Mouse (Mus musculus): Measurements from ENCODE around the gene Wscd2. TPM values are rescaled to one million over a fixed set of nuclear protein-coding genes. Genes with fewer than 3 reads are reported as not detected.

Gene Wscd2
- polyA plus RNA-seq, 1 experiment = 13.6 TPM

DNA sequence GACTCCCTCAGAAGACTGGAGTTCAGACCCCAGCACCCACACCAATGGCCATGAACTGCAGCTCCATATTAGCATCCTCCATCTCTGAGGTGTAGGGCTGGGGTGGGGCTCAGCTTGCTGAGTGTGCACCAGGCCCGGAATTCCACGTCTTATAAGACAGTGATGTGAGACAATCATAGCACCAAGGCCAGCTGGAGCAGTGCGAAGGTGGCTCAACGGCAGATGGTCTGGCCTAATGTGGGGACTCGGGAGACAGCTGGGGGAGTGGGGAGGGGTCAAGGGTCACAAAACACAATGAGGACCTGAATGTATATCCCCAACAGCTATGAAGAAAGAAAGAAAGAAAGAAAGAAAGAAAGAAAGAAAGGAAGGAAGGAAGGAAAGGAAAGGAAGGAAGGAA, 9.7 kb upstream of the Wscd2 start:
- Histone ChIP-seq H3K27me3 (ENCODE audit: control insufficient read depth, insufficient read depth, low read length) (no peaks in the 10 kb centered on the region), H3K4me3 (ENCODE audit: control insufficient read depth, low read depth, low read length) (no peak overlapping the region), H3K36me3 (ENCODE audit: control insufficient read depth, insufficient read depth, low read length) (no peaks in the 10 kb centered on the region), H3K27ac (ENCODE audit: control insufficient read depth, insufficient read depth, low read depth, low read length) (no peak overlapping the region), H3K4me1 (ENCODE audit: control insufficient read depth, insufficient read depth, low read length) (no peaks in the 10 kb centered on the region)
- no peak for TF ChIP-seq POLR2A (IDR thresholded peaks at IDR 0.05; ENCODE audit: control insufficient read depth, low read depth, low read length)
- no peak for TF ChIP-seq CTCF (IDR thresholded peaks at IDR 0.05; ENCODE audit: control insufficient read depth, insufficient read depth, insufficient replicate concordance, low read depth, low read length)

DNA sequence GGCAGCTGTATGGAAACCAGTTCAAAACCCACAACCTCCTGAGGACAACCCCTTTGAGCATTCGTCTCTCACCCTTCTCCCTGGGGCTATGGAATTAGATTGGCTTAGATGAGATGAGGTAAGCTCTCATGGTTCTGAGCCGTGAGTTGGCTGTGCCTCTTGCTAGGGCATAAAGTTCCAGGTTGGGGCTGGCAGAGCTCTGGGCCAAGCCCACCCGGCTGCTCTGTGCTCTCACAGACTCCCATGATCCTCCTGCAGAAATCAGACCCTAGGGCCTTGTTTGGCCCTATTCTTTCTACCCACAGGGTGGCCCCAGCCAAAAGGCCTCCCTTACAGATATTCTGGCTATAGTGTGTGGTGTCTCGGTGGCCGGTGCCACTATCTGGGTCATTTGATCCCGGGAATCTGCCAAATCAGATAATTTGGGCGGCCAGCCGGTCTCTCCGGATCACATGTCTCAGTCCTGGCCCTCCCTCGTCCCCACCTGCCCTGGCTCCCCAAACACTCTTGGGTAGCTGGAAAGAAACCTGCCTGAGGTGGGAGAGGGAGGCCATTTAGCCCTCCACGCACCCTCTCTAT, 4.5 kb upstream of the Wscd2 start:
- Histone ChIP-seq H3K27me3 (ENCODE audit: control insufficient read depth, insufficient read depth, low read length) (no peaks in the 10 kb centered on the region), H3K27ac (ENCODE audit: control insufficient read depth, insufficient read depth, low read depth, low read length) (no peak overlapping the region), H3K36me3 (ENCODE audit: control insufficient read depth, insufficient read depth, low read length) (no peaks in the 10 kb centered on the region), H3K4me1 (ENCODE audit: control insufficient read depth, insufficient read depth, low read length) (no peaks in the 10 kb centered on the region; the same call in 1 of the 2 replicates), H3K4me3 (ENCODE audit: control insufficient read depth, low read depth, low read length) (no peak overlapping the region)
- TF ChIP-seq POLR2A (IDR thresholded peaks at IDR 0.05; ENCODE audit: control insufficient read depth, low read depth, low read length) (no peak), CTCF (IDR thresholded peaks at IDR 0.05; ENCODE audit: control insufficient read depth, insufficient read depth, insufficient replicate concordance, low read depth, low read length) (no peak)

DNA sequence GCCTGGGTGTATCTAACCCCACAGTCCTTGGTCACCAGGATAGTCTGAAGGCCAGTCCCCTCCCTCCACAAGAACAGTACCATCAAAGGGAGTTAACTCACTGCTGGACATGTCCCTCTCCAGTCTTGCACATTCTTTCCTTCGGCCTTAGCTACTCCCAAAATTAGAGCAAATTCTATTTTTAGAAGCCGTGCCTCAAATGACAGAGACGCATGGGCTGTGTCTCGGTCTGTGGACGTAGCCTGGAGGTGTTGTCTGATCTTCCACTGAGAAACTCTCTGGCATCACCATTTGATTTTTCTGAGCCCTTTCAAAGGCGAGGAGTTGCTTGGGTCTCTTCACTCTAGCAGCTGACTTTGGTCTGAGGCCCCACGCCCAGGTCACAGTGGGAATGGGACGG, 2.3 kb upstream of the Wscd2 start:
- no peaks in the 10 kb centered on the region for H3K27me3 ChIP-seq (ENCODE audit: control insufficient read depth, insufficient read depth, low read length)
- no peak overlapping the region for H3K4me3 ChIP-seq (ENCODE audit: control insufficient read depth, low read depth, low read length)
- TF ChIP-seq CTCF (IDR thresholded peaks at IDR 0.05; ENCODE audit: control insufficient read depth, insufficient read depth, insufficient replicate concordance, low read depth, low read length) = no peak
- TF ChIP-seq POLR2A (IDR thresholded peaks at IDR 0.05; ENCODE audit: control insufficient read depth, low read depth, low read length) = no peak
- no peak overlapping the region for H3K27ac ChIP-seq (ENCODE audit: control insufficient read depth, insufficient read depth, low read depth, low read length)
- no peaks in the 10 kb centered on the region for H3K36me3 ChIP-seq (ENCODE audit: control insufficient read depth, insufficient read depth, low read length)
- no peaks in the 10 kb centered on the region; the same call in 1 of the 2 replicates for H3K4me1 ChIP-seq (ENCODE audit: control insufficient read depth, insufficient read depth, low read length)

DNA sequence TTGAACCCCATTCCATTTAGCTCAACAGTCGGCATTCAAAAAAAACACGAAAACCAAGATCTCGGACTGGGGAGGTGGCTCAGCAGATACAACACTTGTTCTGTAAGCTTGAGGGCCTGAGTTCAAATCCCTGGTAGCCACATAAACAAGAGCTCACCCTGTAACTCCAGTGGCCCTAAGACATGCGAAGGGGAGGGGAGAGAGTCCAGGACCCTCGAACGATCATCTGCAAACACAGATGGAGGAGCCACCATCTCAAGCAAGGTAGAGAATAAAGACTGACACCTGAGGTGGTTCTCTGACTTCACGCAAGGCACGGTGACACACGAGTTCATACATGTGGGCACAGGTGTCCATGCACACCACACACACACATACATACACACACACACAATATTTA, 516 bp upstream of the Wscd2 start:
- Histone ChIP-seq H3K4me3 (ENCODE audit: control insufficient read depth, low read depth, low read length) (no peak overlapping the region), H3K36me3 (ENCODE audit: control insufficient read depth, insufficient read depth, low read length) (no peaks in the 10 kb centered on the region), H3K27me3 (ENCODE audit: control insufficient read depth, insufficient read depth, low read length) (no peaks in the 10 kb centered on the region), H3K27ac (ENCODE audit: control insufficient read depth, insufficient read depth, low read depth, low read length) (no peak overlapping the region), H3K4me1 (ENCODE audit: control insufficient read depth, insufficient read depth, low read length) (no peaks in the 10 kb centered on the region; the same call in 1 of the 2 replicates)
- no peak for TF ChIP-seq POLR2A (IDR thresholded peaks at IDR 0.05; ENCODE audit: control insufficient read depth, low read depth, low read length)
- no peak for TF ChIP-seq CTCF (IDR thresholded peaks at IDR 0.05; ENCODE audit: control insufficient read depth, insufficient read depth, insufficient replicate concordance, low read depth, low read length)

DNA sequence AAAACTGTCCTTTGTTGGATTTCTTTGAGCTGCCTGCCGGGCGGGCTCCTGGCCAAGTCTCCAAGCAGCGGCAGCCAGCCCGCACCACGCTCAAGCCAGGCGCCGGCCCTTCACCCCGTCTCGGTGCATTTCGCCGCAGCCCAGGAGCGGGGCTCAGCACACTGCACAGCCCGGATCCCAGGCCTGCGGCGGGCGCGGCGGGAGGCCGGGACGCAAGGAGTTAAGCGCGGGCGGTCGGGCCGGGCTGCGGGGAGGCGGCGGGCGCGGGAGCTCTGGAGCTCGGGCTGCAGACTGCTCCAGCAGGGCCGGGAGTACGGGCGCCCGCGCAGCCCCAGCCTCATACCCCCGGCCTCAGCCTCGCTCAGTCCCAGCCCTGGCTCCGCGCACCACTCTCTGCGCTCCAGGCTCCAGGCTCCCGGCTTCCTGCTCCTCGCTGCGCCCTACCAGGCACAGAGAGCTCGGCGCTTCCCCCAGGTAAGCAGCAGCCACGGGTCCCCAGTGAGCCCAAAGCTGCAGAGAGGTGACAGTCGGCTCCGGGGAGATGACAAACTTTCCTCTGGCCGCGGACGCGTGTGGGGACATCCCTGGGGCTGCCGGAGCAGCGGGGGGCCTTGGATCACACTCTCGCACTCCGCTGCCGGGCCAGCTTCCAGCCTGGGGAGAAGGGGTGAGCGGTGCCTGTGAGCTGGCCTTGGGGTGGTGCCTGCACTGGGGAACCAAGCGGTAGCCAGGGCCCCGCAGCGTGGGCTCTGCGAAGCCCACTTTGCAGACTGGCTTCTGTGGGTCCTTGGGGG, 531 bp downstream of the Wscd2 start:
- Histone ChIP-seq H3K36me3 (ENCODE audit: control insufficient read depth, insufficient read depth, low read length) (no peaks in the 10 kb centered on the region), H3K4me1 (ENCODE audit: control insufficient read depth, insufficient read depth, low read length) (no peaks in the 10 kb centered on the region; the same call in 1 of the 2 replicates), H3K27me3 (ENCODE audit: control insufficient read depth, insufficient read depth, low read length) (no peaks in the 10 kb centered on the region), H3K4me3 (ENCODE audit: control insufficient read depth, low read depth, low read length) (no peak overlapping the region), H3K27ac (ENCODE audit: control insufficient read depth, insufficient read depth, low read depth, low read length) (no peak overlapping the region)
- TF ChIP-seq CTCF (IDR thresholded peaks at IDR 0.05; ENCODE audit: control insufficient read depth, insufficient read depth, insufficient replicate concordance, low read depth, low read length) (no peak), POLR2A (IDR thresholded peaks at IDR 0.05; ENCODE audit: control insufficient read depth, low read depth, low read length) (no peak)

DNA sequence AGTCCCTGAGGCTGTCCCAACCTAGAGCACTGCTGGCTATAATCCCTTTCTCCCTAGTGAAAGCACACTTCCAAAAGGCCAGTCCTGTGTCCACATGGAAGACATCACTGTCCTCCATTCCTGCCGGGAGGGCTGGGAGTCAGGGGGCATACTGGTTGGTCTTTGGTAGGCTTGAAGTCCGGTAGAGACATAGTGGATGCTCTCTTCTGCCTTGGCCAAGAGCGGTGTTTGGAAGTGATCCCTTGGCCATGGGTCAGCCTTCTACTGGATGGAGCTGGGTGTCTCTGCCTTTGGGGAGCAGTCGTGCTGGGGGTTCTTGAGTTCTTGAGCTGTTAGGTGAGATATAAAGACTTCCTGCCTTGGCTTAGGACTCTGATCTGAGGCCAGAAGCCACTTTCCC, 1.4 kb downstream of the Wscd2 start:
- H3K36me3 ChIP-seq (ENCODE audit: control insufficient read depth, insufficient read depth, low read length) = no peaks in the 10 kb centered on the region
- no peak overlapping the region for H3K4me3 ChIP-seq (ENCODE audit: control insufficient read depth, low read depth, low read length)
- TF ChIP-seq POLR2A (IDR thresholded peaks at IDR 0.05; ENCODE audit: control insufficient read depth, low read depth, low read length) (no peak), CTCF (IDR thresholded peaks at IDR 0.05; ENCODE audit: control insufficient read depth, insufficient read depth, insufficient replicate concordance, low read depth, low read length) (no peak)
- no peaks in the 10 kb centered on the region for H3K27me3 ChIP-seq (ENCODE audit: control insufficient read depth, insufficient read depth, low read length)
- H3K4me1 ChIP-seq (ENCODE audit: control insufficient read depth, insufficient read depth, low read length) = no peaks in the 10 kb centered on the region; the same call in 1 of the 2 replicates
- no peak overlapping the region for H3K27ac ChIP-seq (ENCODE audit: control insufficient read depth, insufficient read depth, low read depth, low read length)

DNA sequence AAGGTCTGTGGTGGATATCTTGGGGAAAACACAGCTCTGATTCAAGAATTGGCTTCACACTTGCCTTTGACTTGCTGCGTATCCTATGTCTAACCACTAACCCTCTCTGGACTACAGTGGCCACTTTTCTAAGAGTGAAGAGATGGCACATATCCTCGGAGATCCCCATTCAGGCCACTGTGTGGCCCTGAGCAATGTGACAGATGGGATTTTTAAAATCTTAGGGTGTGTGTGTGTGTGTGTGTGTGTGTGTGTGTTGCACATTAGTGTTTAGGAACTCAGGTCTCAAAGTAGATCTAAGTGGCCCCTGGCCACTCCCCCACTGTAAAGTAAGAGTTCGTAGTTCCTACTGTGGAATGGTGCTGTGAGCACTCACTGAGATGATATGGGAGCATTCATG, 1.9 kb downstream of the Wscd2 start:
- no peak overlapping the region for H3K4me3 ChIP-seq (ENCODE audit: control insufficient read depth, low read depth, low read length)
- TF ChIP-seq POLR2A (IDR thresholded peaks at IDR 0.05; ENCODE audit: control insufficient read depth, low read depth, low read length) = no peak
- no peaks in the 10 kb centered on the region for H3K36me3 ChIP-seq (ENCODE audit: control insufficient read depth, insufficient read depth, low read length)
- no peaks in the 10 kb centered on the region for H3K27me3 ChIP-seq (ENCODE audit: control insufficient read depth, insufficient read depth, low read length)
- no peaks in the 10 kb centered on the region; the same call in 1 of the 2 replicates for H3K4me1 ChIP-seq (ENCODE audit: control insufficient read depth, insufficient read depth, low read length)
- no peak overlapping the region for H3K27ac ChIP-seq (ENCODE audit: control insufficient read depth, insufficient read depth, low read depth, low read length)

Measured in testis, adult 2 months (tissue).